Mouse (Mus musculus): ENCODE results near the gene Cpvl. TPM values are rescaled to one million over a fixed set of nuclear protein-coding genes. Genes with fewer than 3 reads are reported as not detected.

Gene Cpvl
- polyA plus RNA-seq (2015; fragmentation: Nextera tagmentation; extraction: Ambion mirVana), result not detected in 2 replicates

- no peak within 1 kb of the TSS for H3K27ac ChIP-seq (ENCODE audit: low read length)
- WGBS (ENCODE audit: insufficient replicate concordance), result 72% methylated on average over 5 of the region's 5 CpGs
- no peaks in the 10 kb centered on the region for H3K36me3 ChIP-seq (ENCODE audit: control insufficient read depth, insufficient read depth)
- peaks cover 17% of the 10 kb centered on the region for H3K4me1 ChIP-seq (ENCODE audit: control insufficient read depth, low read depth, low read length)
- H3K27me3 ChIP-seq (ENCODE audit: control insufficient read depth, insufficient read depth, low read depth, low read length), result no peaks in the 10 kb centered on the region
- no peaks in the 10 kb centered on the region for H3K9me3 ChIP-seq (replicated peaks; ENCODE audit: control insufficient read depth, low read length)
- H3K9ac ChIP-seq (ENCODE audit: low read depth, low read length), result no peak within 1 kb of the TSS
- no peak within 1 kb of the TSS for H3K4me3 ChIP-seq (ENCODE audit: low read depth, low read length)
- ATAC-seq (ENCODE audit: low read depth), result no peak
- no peak within 1 kb of the TSS for H3K4me2 ChIP-seq (ENCODE audit: low read depth, low read length)
These were observed at the start of gene Cpvl for GRCm38 (mm10) chr6:53978571-53978970. TSS of gene Cpvl (minus strand) at chr6:53978671.

GRCm38 (mm10) chr6:54023846-54024245 lies 45.4 kb upstream of the Cpvl start:
- no peak overlapping the region for H3K4me2 ChIP-seq (ENCODE audit: low read depth, low read length)
- ATAC-seq (ENCODE audit: low read depth), result no peak
- 80% methylated on average over 5 of the region's 5 CpGs for WGBS (ENCODE audit: insufficient replicate concordance)
- no peak overlapping the region for H3K27ac ChIP-seq (ENCODE audit: low read length)
- no peaks in the 10 kb centered on the region for H3K4me1 ChIP-seq (ENCODE audit: control insufficient read depth, low read depth, low read length)
- no peaks in the 10 kb centered on the region for H3K9me3 ChIP-seq (replicated peaks; ENCODE audit: control insufficient read depth, low read length)
- no peak overlapping the region for H3K9ac ChIP-seq (ENCODE audit: low read depth, low read length)
- no peaks in the 10 kb centered on the region for H3K27me3 ChIP-seq (ENCODE audit: control insufficient read depth, insufficient read depth, low read depth, low read length)
- no peak overlapping the region for H3K4me3 ChIP-seq (ENCODE audit: low read depth, low read length)
- no peaks in the 10 kb centered on the region for H3K36me3 ChIP-seq (ENCODE audit: control insufficient read depth, insufficient read depth)

GRCm38 (mm10) chr6:54021123-54021789 lies 42.8 kb upstream of the Cpvl start:
- 0 out of 2 replicates have a peak, but pooled peaks have one; percentile 27 for ATAC-seq (ENCODE audit: low read depth)
- peak overlapping the region; percentile 28; the same call in 1 of the 2 replicates for H3K4me2 ChIP-seq (ENCODE audit: low read depth, low read length)
- no peak overlapping the region for H3K4me3 ChIP-seq (ENCODE audit: low read depth, low read length)
- no peaks in the 10 kb centered on the region for H3K9me3 ChIP-seq (replicated peaks; ENCODE audit: control insufficient read depth, low read length)
- H3K4me1 ChIP-seq (ENCODE audit: control insufficient read depth, low read depth, low read length), result no peaks in the 10 kb centered on the region
- H3K27me3 ChIP-seq (ENCODE audit: control insufficient read depth, insufficient read depth, low read depth, low read length), result no peaks in the 10 kb centered on the region
- no peaks in the 10 kb centered on the region for H3K36me3 ChIP-seq (ENCODE audit: control insufficient read depth, insufficient read depth)
- 12% methylated on average over 15 of the region's 15 CpGs for WGBS (ENCODE audit: insufficient replicate concordance)
- H3K27ac ChIP-seq (ENCODE audit: low read length), result no peak overlapping the region
- H3K9ac ChIP-seq (ENCODE audit: low read depth, low read length), result no peak overlapping the region

GRCm38 (mm10) chr6:54018861-54019260 lies 40.4 kb upstream of the Cpvl start:
- Histone ChIP-seq H3K36me3 (ENCODE audit: control insufficient read depth, insufficient read depth) (no peaks in the 10 kb centered on the region), H3K4me3 (ENCODE audit: low read depth, low read length) (no peak overlapping the region), H3K9me3 (replicated peaks; ENCODE audit: control insufficient read depth, low read length) (no peaks in the 10 kb centered on the region), H3K4me2 (ENCODE audit: low read depth, low read length) (no peak overlapping the region), H3K4me1 (ENCODE audit: control insufficient read depth, low read depth, low read length) (no peaks in the 10 kb centered on the region), H3K27ac (ENCODE audit: low read length) (no peak overlapping the region), H3K27me3 (ENCODE audit: control insufficient read depth, insufficient read depth, low read depth, low read length) (no peaks in the 10 kb centered on the region), H3K9ac (ENCODE audit: low read depth, low read length) (no peak overlapping the region)
- ATAC-seq (ENCODE audit: low read depth), result no peak
- 62% methylated on average over 5 of the region's 5 CpGs for whole genome bisulfite sequencing (ENCODE audit: insufficient replicate concordance)

- no peaks in the 10 kb centered on the region for H3K4me1 ChIP-seq (ENCODE audit: control insufficient read depth, low read depth, low read length)
- no peak overlapping the region for H3K9ac ChIP-seq (ENCODE audit: low read depth, low read length)
- H3K4me3 ChIP-seq (ENCODE audit: low read depth, low read length), result no peak overlapping the region
- no peak for ATAC-seq (ENCODE audit: low read depth)
- 31% methylated on average over 2 of the region's 2 CpGs for WGBS (ENCODE audit: insufficient replicate concordance)
- H3K27me3 ChIP-seq (ENCODE audit: control insufficient read depth, insufficient read depth, low read depth, low read length), result no peaks in the 10 kb centered on the region
- H3K4me2 ChIP-seq (ENCODE audit: low read depth, low read length), result no peak overlapping the region
- no peaks in the 10 kb centered on the region for H3K36me3 ChIP-seq (ENCODE audit: control insufficient read depth, insufficient read depth)
- no peak overlapping the region for H3K27ac ChIP-seq (ENCODE audit: low read length)
- H3K9me3 ChIP-seq (replicated peaks; ENCODE audit: control insufficient read depth, low read length), result no peaks in the 10 kb centered on the region
These were observed 39.6 kb upstream of the Cpvl start for GRCm38 (mm10) chr6:54018038-54018437.

GRCm38 (mm10) chr6:54012163-54012562 lies 33.7 kb upstream of the Cpvl start:
- Histone ChIP-seq H3K27me3 (ENCODE audit: control insufficient read depth, insufficient read depth, low read depth, low read length) (no peaks in the 10 kb centered on the region), H3K4me3 (ENCODE audit: low read depth, low read length) (no peak overlapping the region), H3K4me1 (ENCODE audit: control insufficient read depth, low read depth, low read length) (no peaks in the 10 kb centered on the region), H3K9me3 (replicated peaks; ENCODE audit: control insufficient read depth, low read length) (no peaks in the 10 kb centered on the region), H3K4me2 (ENCODE audit: low read depth, low read length) (no peak overlapping the region), H3K9ac (ENCODE audit: low read depth, low read length) (no peak overlapping the region), H3K36me3 (ENCODE audit: control insufficient read depth, insufficient read depth) (no peaks in the 10 kb centered on the region), H3K27ac (ENCODE audit: low read length) (no peak overlapping the region)
- WGBS (ENCODE audit: insufficient replicate concordance), result 74% methylated on average over 1 of the region's 1 CpGs
- no peak for ATAC-seq (ENCODE audit: low read depth)

- Histone ChIP-seq H3K4me1 (ENCODE audit: control insufficient read depth, low read depth, low read length) (no peaks in the 10 kb centered on the region), H3K27me3 (ENCODE audit: control insufficient read depth, insufficient read depth, low read depth, low read length) (no peaks in the 10 kb centered on the region), H3K27ac (ENCODE audit: low read length) (no peak overlapping the region), H3K36me3 (ENCODE audit: control insufficient read depth, insufficient read depth) (no peaks in the 10 kb centered on the region), H3K9me3 (replicated peaks; ENCODE audit: control insufficient read depth, low read length) (no peaks in the 10 kb centered on the region), H3K4me3 (ENCODE audit: low read depth, low read length) (no peak overlapping the region), H3K9ac (ENCODE audit: low read depth, low read length) (no peak overlapping the region), H3K4me2 (ENCODE audit: low read depth, low read length) (no peak overlapping the region)
- WGBS (ENCODE audit: insufficient replicate concordance), result 65% methylated on average over 9 of the region's 9 CpGs
- no peak for ATAC-seq (ENCODE audit: low read depth)
These were observed 31.9 kb upstream of the Cpvl start for GRCm38 (mm10) chr6:54010362-54010761.

GRCm38 (mm10) chr6:54009293-54009692 lies 30.8 kb upstream of the Cpvl start:
- no peak for ATAC-seq (ENCODE audit: low read depth)
- Histone ChIP-seq H3K4me3 (ENCODE audit: low read depth, low read length) (no peak overlapping the region), H3K4me2 (ENCODE audit: low read depth, low read length) (no peak overlapping the region), H3K9me3 (replicated peaks; ENCODE audit: control insufficient read depth, low read length) (no peaks in the 10 kb centered on the region), H3K4me1 (ENCODE audit: control insufficient read depth, low read depth, low read length) (no peaks in the 10 kb centered on the region), H3K9ac (ENCODE audit: low read depth, low read length) (no peak overlapping the region), H3K27ac (ENCODE audit: low read length) (no peak overlapping the region), H3K36me3 (ENCODE audit: control insufficient read depth, insufficient read depth) (no peaks in the 10 kb centered on the region), H3K27me3 (ENCODE audit: control insufficient read depth, insufficient read depth, low read depth, low read length) (no peaks in the 10 kb centered on the region)
- 53% methylated on average over 4 of the region's 4 CpGs for WGBS (ENCODE audit: insufficient replicate concordance)

- H3K4me3 ChIP-seq (ENCODE audit: low read depth, low read length), result no peak overlapping the region
- no peak for ATAC-seq (ENCODE audit: low read depth)
- WGBS (ENCODE audit: insufficient replicate concordance), result 69% methylated on average over 16 of the region's 16 CpGs
- no peaks in the 10 kb centered on the region for H3K9me3 ChIP-seq (replicated peaks; ENCODE audit: control insufficient read depth, low read length)
- no peak overlapping the region for H3K27ac ChIP-seq (ENCODE audit: low read length)
- H3K4me2 ChIP-seq (ENCODE audit: low read depth, low read length), result no peak overlapping the region
- no peaks in the 10 kb centered on the region for H3K27me3 ChIP-seq (ENCODE audit: control insufficient read depth, insufficient read depth, low read depth, low read length)
- H3K36me3 ChIP-seq (ENCODE audit: control insufficient read depth, insufficient read depth), result no peaks in the 10 kb centered on the region
- H3K9ac ChIP-seq (ENCODE audit: low read depth, low read length), result no peak overlapping the region
- H3K4me1 ChIP-seq (ENCODE audit: control insufficient read depth, low read depth, low read length), result no peaks in the 10 kb centered on the region
These were observed 30.1 kb upstream of the Cpvl start for GRCm38 (mm10) chr6:54008448-54009120.

Data from liver, embryonic 16.5 days (tissue).